Mouse (Mus musculus) brain, embryonic 18.5 days (tissue): ENCODE results near the gene Josd1.
"Not testable (repeated sequence)": the region's sequence is repeated elsewhere in the genome, so short reads cannot be mapped to it uniquely, and the experiment has no call there.

ENCODE experiments used
- DNase-seq: peaks from one replicate; pipeline ENCODE4 v3.0.0-alpha.2; 2012; ENCODE audit warnings: low read depth, low spot score

Gene Josd1

GRCm38 (mm10) chr15:79692334-79692733, 4.6 kb upstream of the Josd1 start:
- DNase-seq: no peak

- DNase-seq: no peak
Measured at GRCm38 (mm10) chr15:79691023-79691508, 3.3 kb upstream of the Josd1 start.

GRCm38 (mm10) chr15:79690426-79691022, 2.8 kb upstream of the Josd1 start, which contains the start of gene Gtpbp1:
Gene Gtpbp1 (plus strand): TSS chr15:79690845.
- DNase-seq: peak; percentile 99

GRCm38 (mm10) chr15:79689662-79690425, 2.1 kb upstream of the Josd1 start:
- DNase-seq: no peak

- DNase-seq: no peak
Measured at GRCm38 (mm10) chr15:79688268-79688956, 693 bp upstream of the Josd1 start.

GRCm38 (mm10) chr15:79687175-79687574, 544 bp downstream of the Josd1 start:
- DNase-seq: no peak

GRCm38 (mm10) chr15:79686046-79686869, 1.5 kb downstream of the Josd1 start:
- DNase-seq: no peak

- no peak for DNase-seq
Measured at GRCm38 (mm10) chr15:79685141-79685641, 2.5 kb downstream of the Josd1 start.

- no peak for DNase-seq
Measured at GRCm38 (mm10) chr15:79684616-79685015, 3.1 kb downstream of the Josd1 start.

GRCm38 (mm10) chr15:79683707-79684465, 3.8 kb downstream of the Josd1 start:
- DNase-seq: no peak

GRCm38 (mm10) chr15:79683146-79683545, 4.6 kb downstream of the Josd1 start:
- DNase-seq: no peak

GRCm38 (mm10) chr15:79681973-79682372, 5.7 kb downstream of the Josd1 start:
- no peak for DNase-seq

GRCm38 (mm10) chr15:79677936-79678335, 9.8 kb downstream of the Josd1 start:
- no peak for DNase-seq

- DNase-seq: not testable (repeated sequence)
Measured at GRCm38 (mm10) chr15:79671828-79672348, 15.8 kb downstream of the Josd1 start.

GRCm38 (mm10) chr15:79670972-79671299, 16.8 kb downstream of the Josd1 start:
- DNase-seq: no peak

GRCm38 (mm10) chr15:79670249-79670971, 17.3 kb downstream of the Josd1 start, which contains the start of gene Tomm22:
Gene Tomm22 (plus strand): TSS chr15:79670861.
- DNase-seq: peak; percentile 87

- DNase-seq: no peak
Measured at GRCm38 (mm10) chr15:79669195-79669594, 18.5 kb downstream of the Josd1 start.

- no peak for DNase-seq
Measured at GRCm38 (mm10) chr15:79664666-79665065, 23.1 kb downstream of the Josd1 start.

- DNase-seq: no peak
Measured at GRCm38 (mm10) chr15:79661852-79662251, 25.9 kb downstream of the Josd1 start.
